Mouse (Mus musculus) olfactory bulb, adult 2 months (tissue): ENCODE measurements around the gene Gigyf2.

Experiments used
- CTCF ChIP-seq: fragments of 200-500 bp; IDR thresholded peaks from 2 replicates; pipeline ENCODE4 v1.5.1; 2012; ENCODE audit warnings: low read depth, mild to moderate bottlenecking, low read length, moderate library complexity; ENCODE audit not compliant: insufficient read depth
- POLR2A ChIP-seq: fragments of 200-500 bp; IDR thresholded peaks from 2 replicates; pipeline ENCODE4 v1.6.1; 2012; ENCODE audit warnings: mild to moderate bottlenecking, low read depth, low read length, moderate library complexity; ENCODE audit not compliant: insufficient read depth

GRCm38 (mm10) chr1:87394594-87394993 is 67.8 kb downstream of the Gigyf2 start, which contains the start of gene Kcnj13:
- no peak for TF ChIP-seq POLR2A
- TF ChIP-seq CTCF = no peak
